Mouse (Mus musculus): Measurements from ENCODE around the gene Lrrc59. TPM values are rescaled to one million over a fixed set of nuclear protein-coding genes. Genes with fewer than 3 reads are reported as not detected.

Gene Lrrc59
- polyA plus RNA-seq, 1 experiment from 2014 or later, result 220 TPM

Other genes starting within 250 kb of the Lrrc59 start
- 0.60 and 1.2 TPM in 2 replicates for gene Abcc3, start 236.8 kb upstream of the Lrrc59 start, polyA plus RNA-seq (2014; fragmentation: Nextera tagmentation; extraction: Ambion mirVana)
- gene Cacna1g, start 155.6 kb upstream of the Lrrc59 start, polyA plus RNA-seq (2014; fragmentation: Nextera tagmentation; extraction: Ambion mirVana), result 9.0 and 10.0 TPM in 2 replicates
- 0.23 TPM in 1 of 2 replicates, not detected in the other for gene Spata20, start 143.6 kb upstream of the Lrrc59 start, polyA plus RNA-seq (2014; fragmentation: Nextera tagmentation; extraction: Ambion mirVana)
- 0.68 and 0.72 TPM in 2 replicates for gene Epn3, start 129.8 kb upstream of the Lrrc59 start, polyA plus RNA-seq (2014; fragmentation: Nextera tagmentation; extraction: Ambion mirVana)
- gene Mycbpap, start 108.0 kb upstream of the Lrrc59 start, polyA plus RNA-seq (2014; fragmentation: Nextera tagmentation; extraction: Ambion mirVana), result 1.4 and 3.2 TPM in 2 replicates
- gene Rsad1, start 80.5 kb upstream of the Lrrc59 start, polyA plus RNA-seq (2014; fragmentation: Nextera tagmentation; extraction: Ambion mirVana), result 2.8 and 3.4 TPM in 2 replicates
- gene Chad, start 64.7 kb upstream of the Lrrc59 start, polyA plus RNA-seq (2014; fragmentation: Nextera tagmentation; extraction: Ambion mirVana), result 0.42 and 0.53 TPM in 2 replicates
- 6.3 and 6.5 TPM in 2 replicates for gene Acsf2, start 27.9 kb upstream of the Lrrc59 start, polyA plus RNA-seq (2014; fragmentation: Nextera tagmentation; extraction: Ambion mirVana)
- 118 and 122 TPM in 2 replicates for gene Mrpl27, start 24.0 kb downstream of the Lrrc59 start, polyA plus RNA-seq (2014; fragmentation: Nextera tagmentation; extraction: Ambion mirVana)
- 39.2 and 39.8 TPM in 2 replicates for gene Eme1, start 24.2 kb downstream of the Lrrc59 start, polyA plus RNA-seq (2014; fragmentation: Nextera tagmentation; extraction: Ambion mirVana)
- gene Xylt2, start 47.7 kb downstream of the Lrrc59 start, polyA plus RNA-seq (2014; fragmentation: Nextera tagmentation; extraction: Ambion mirVana), result 14.2 and 17.0 TPM in 2 replicates
- gene Gm11541, start 74.7 kb downstream of the Lrrc59 start, polyA plus RNA-seq (2014; fragmentation: Nextera tagmentation; extraction: Ambion mirVana), result not detected in 2 replicates
- gene Cdc34b, start 112.0 kb downstream of the Lrrc59 start, polyA plus RNA-seq (2014; fragmentation: Nextera tagmentation; extraction: Ambion mirVana), result not detected in 2 replicates
- not detected in 2 replicates for gene Tmem92, start 152.9 kb downstream of the Lrrc59 start, polyA plus RNA-seq (2014; fragmentation: Nextera tagmentation; extraction: Ambion mirVana)

Data from neural tube, embryonic 11.5 days (tissue).